Mouse (Mus musculus) right cerebral cortex, adult 2 months (tissue): ENCODE data around the gene Umodl1.

ENCODE experiments used
- DNase-seq, 2 experiments: peaks; one replicate each; pipeline ENCODE4 v3.0.0; 2021 to 2022; ENCODE audit warnings: low spot score in 2 of 2

Umodl1 gene

GRCm38 (mm10) chr17:30954340-30954739 lies at the start of gene Umodl1:
TSS of gene Umodl1 (plus strand) at chr17:30954640.
- DNase-seq = no peak

- DNase-seq = no peak
These were observed 46.9 kb upstream of the Umodl1 start for GRCm38 (mm10) chr17:30907577-30907976.

DNA sequence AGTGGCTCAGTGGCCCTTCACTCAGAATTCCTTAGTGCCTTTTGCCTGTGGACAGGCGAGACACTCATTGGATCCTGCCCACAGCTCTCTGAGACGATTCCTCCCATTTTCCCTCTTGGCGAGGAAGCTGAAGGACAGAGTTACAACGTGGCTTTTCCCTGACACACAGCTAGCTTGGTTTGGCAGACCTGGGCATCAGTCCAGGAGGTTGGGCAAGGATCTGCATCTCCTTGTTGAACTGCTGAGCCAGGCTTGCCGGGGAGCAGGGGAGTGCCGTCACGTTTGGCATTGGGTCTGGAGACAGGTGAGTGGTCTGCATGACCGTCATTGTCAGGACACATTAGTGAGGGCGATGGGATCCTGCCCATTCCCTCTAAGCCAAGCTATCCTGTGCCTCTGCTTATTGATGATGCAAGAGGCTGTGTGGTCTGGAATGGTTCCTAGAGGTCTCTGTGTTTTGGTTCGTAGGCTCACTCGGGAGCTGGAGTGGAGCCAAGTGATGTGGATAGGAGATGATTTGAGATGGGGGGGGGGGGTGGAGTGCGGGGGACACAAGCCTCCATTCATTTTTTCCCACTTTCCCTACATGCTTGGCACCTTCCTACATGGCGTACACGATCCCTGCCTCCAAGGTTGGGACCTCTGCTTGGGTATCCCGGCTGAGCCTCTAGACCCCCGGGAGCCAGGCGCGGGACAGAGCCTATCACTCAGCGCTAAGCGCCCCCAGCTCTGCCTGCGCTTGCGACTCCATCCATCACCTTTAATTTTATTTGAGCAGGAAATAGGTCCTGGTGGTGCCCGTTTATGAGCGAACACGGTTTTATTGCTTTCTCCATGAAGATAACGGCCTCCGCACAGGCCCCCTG lies 43.3 kb upstream of the Umodl1 start:
- no peak for DNase-seq

GRCm38 (mm10) chr17:30911732-30912088 lies 42.7 kb upstream of the Umodl1 start:
- DNase-seq = no peak

GRCm38 (mm10) chr17:30912536-30912935 lies 41.9 kb upstream of the Umodl1 start:
- DNase-seq = no peak

- DNase-seq = no peak
These were observed 40.2 kb upstream of the Umodl1 start for GRCm38 (mm10) chr17:30914264-30914663.

- DNase-seq = no peak
These were observed 30.9 kb upstream of the Umodl1 start for GRCm38 (mm10) chr17:30923566-30923965.

- no peak for DNase-seq
These were observed 23.6 kb upstream of the Umodl1 start for GRCm38 (mm10) chr17:30930827-30931226.

- no peak for DNase-seq
These were observed 21.6 kb upstream of the Umodl1 start for GRCm38 (mm10) chr17:30932836-30933235.

- DNase-seq = no peak
These were observed 19.1 kb upstream of the Umodl1 start for GRCm38 (mm10) chr17:30935301-30935700.

- no peak for DNase-seq
These were observed 15.9 kb upstream of the Umodl1 start for GRCm38 (mm10) chr17:30938554-30938953.

- DNase-seq = no peak
These were observed 6.1 kb upstream of the Umodl1 start for GRCm38 (mm10) chr17:30948382-30948781.

DNA sequence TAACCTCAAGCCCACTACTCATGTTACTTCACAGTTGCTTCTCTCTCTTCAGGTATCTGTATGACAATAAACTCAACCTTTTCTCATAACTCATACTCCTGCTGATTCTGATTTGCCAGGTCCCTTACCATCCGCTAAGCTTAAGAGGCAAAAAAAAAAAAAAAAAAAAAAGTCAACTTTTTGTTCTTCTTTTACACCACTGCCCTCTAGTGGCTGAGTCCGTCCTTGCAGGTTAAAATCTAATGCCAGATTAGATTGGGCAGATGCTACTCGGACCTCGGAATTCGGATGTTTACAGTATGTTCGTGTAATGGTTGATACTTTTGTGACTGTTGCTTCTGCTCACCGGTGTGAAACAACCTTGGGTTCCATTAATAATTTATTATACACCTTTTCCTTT lies 3.7 kb upstream of the Umodl1 start:
- DNase-seq = peak; percentile 82 to 85

GRCm38 (mm10) chr17:30951600-30951999 lies 2.8 kb upstream of the Umodl1 start:
- DNase-seq = no peak

GRCm38 (mm10) chr17:30961936-30962592 lies 7.6 kb downstream of the Umodl1 start:
- no peak for DNase-seq

GRCm38 (mm10) chr17:30962880-30963279 lies 8.4 kb downstream of the Umodl1 start:
- DNase-seq = no peak

DNA sequence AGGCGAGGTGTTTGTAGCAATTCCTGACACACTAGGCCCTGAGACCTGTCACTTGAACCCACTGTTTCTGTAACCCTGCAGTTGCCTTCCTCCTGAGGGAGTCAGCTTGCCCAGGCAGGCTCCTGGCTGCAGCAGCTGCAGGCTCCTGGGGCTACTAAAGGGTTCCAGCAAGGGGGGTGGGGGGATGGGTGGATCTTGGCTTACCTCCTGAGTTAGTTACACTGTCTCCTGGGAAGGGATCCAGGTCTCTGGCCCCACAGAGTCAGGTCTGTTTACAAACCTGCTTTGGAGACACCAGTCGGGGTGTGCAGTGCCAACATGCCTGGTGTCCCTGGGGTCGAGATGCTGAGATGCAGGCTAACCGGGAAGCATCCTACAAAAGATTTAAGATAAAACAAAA lies 15.5 kb downstream of the Umodl1 start:
- no peak for DNase-seq

- peak; percentile 68 to 79 for DNase-seq
These were observed 17.4 kb downstream of the Umodl1 start for GRCm38 (mm10) chr17:30971877-30972276.

DNA sequence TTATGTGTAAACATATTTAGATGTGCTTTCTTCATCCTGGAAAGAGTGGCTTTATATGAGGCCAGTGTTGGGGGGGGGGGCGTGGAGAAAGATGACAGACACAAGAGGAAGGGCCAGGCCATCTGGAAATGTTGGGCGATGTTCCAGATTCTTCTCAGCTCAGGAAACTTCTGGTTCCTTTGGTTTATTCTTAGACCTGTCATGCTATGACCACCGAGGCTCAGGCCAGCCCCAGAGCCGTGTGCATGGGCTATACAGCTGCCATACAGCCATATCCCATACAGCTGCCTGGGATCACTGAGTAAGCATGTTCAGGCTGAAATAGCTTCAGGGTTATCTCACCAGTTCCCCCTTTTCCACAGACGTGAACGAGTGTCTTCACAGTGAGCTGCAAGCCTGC lies 18.9 kb downstream of the Umodl1 start:
- no peak for DNase-seq

GRCm38 (mm10) chr17:30977290-30977689 lies 22.9 kb downstream of the Umodl1 start:
- DNase-seq = peak; percentile 10 to 34

GRCm38 (mm10) chr17:30978556-30978955 lies 24.1 kb downstream of the Umodl1 start:
- DNase-seq = no peak

DNA sequence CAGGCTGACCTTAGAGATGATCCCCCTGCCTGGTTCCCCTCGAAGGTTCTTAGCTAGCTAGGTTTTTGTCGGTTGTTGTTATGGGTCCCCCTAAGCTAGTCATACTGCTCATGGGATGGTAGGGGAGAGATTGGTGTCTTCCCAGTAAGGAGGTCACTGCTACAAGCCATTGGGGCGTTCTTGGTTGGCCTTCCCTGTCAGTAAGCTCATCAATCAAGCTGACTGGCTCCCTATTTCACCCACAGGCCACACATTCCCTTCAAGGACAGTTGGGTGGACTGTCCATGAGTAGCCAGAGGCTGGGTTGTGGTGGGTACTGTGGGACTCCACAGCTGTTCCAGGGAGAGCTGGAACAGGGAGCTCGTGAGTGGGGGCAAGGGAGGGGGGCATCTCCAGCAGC lies 29.1 kb downstream of the Umodl1 start:
- no peak for DNase-seq

DNA sequence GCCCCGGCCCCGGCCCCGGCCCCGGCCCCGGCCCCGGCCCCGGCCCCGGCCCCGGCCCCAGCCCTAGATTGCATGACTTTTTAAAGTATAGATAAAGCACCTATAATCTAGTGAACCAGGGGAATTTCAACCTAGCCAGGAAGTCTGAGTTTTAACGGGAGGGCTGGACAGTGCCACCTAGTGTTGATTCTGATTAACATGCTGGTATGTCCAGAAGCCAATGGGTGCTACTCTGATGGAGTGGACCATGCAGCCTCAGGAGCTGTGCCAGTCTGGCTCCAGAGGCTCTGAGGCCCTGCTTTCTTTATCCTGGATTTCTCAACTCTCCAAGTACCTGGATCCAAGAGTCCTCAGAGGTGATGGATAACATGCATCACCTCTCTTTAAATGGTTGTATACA lies 35.8 kb downstream of the Umodl1 start:
- peak; percentile 37 for DNase-seq
